Mouse (Mus musculus) limb, embryonic 13.5 days (tissue): Measurements from ENCODE around the gene Cela2a. TPM values are rescaled to one million over a fixed set of nuclear protein-coding genes. Genes with fewer than 3 reads are reported as not detected.

Source experiments
- ATAC-seq: fragments of 200-750 bp; cut with Nextera tagmentation; 2 replicates; pipeline ENCODE4 v1.8.0; 2017; ENCODE audit warnings: low read depth, moderate number of reproducible peaks, moderate TSS enrichment; ENCODE audit not compliant: low FRiP score
- H3K27ac ChIP-seq: fragments of 300-500 bp; sonication (generic); 2 replicates; pipeline ENCODE4 v1.5.1; 2015; ENCODE audit warnings: inconsistent platforms, mild to moderate bottlenecking, moderate library complexity
- H3K27me3 ChIP-seq: fragments of 300-500 bp; sonication (generic); 2 replicates; pipeline ENCODE4 v1.6.1; 2015; ENCODE audit warnings: mild to moderate bottlenecking, inconsistent platforms
- H3K36me3 ChIP-seq: fragments of 300-500 bp; sonication (generic); 2 replicates; pipeline ENCODE4 v1.6.1; 2015; ENCODE audit warnings: inconsistent platforms, mild to moderate bottlenecking, moderate library complexity
- H3K4me1 ChIP-seq: fragments of 300-500 bp; sonication (generic); 2 replicates; pipeline ENCODE4 v1.6.1; 2015; ENCODE audit warnings: inconsistent platforms
- H3K4me2 ChIP-seq: fragments of 300-500 bp; sonication (generic); replicated peaks from 2 replicates; pipeline ENCODE4 v1.6.1; 2015; ENCODE audit warnings: inconsistent platforms, mild to moderate bottlenecking, moderate library complexity
- H3K4me3 ChIP-seq: fragments of 300-500 bp; sonication (generic); 2 replicates; pipeline ENCODE4 v1.5.1; 2015; ENCODE audit warnings: moderate library complexity, mild to moderate bottlenecking, inconsistent platforms
- H3K9ac ChIP-seq: fragments of 300-500 bp; sonication (generic); 2 replicates; pipeline ENCODE4 v1.6.1; 2015; ENCODE audit warnings: mild to moderate bottlenecking, inconsistent platforms
- H3K9me3 ChIP-seq: fragments of 300-500 bp; sonication (generic); 2 replicates; pipeline ENCODE4 v1.6.1; 2016; ENCODE audit warnings: inconsistent platforms
- WGBS: fragments of 180-500 bp; shearing (Covaris S2); methylation state at CpG from one replicate; pipeline ENCODE4 v1.1.7; 2015; 5-methylcytosine and 5-hydroxymethylcytosine counted together
- polyA plus RNA-seq: library from polyadenylated mRNA; unstranded; fragments of >200 nt; fragmentation: Nextera tagmentation; extraction: Ambion mirVana; gene quantifications from 2 replicates; pipeline ENCODE4 v1.2.1, GENCODE M21; 2015

Cela2a gene
- polyA plus RNA-seq = 0.20 TPM in 1 of 2 replicates, not detected in the other

DNA sequence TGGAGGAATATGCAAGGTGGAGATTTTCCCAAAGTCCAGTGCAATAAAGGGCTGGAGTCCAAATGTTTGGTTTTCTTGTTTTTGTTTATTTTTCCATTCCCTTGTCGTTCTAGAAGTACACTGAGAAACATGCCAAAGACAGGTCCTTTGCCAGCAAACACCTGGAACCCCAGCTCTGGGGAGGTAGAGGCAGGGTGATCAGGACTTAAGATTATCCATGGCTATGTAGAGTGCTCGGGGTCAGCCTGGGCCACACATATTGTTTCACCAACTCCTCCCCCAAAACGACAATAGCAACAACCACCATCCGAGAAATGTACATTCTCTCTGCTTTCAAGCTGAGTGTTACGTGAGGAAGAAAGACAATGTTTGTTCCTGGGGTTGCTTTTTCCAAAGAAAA is at the start of gene Cela2a:
Gene Cela2a (minus strand): TSS at position 101 of the 400 bp plus-strand sequence.
- no peak within 1 kb of the TSS for H3K9ac ChIP-seq
- no peak within 1 kb of the TSS for H3K4me3 ChIP-seq
- no peak within 1 kb of the TSS for H3K27ac ChIP-seq
- H3K4me1 ChIP-seq = no peaks in the 10 kb centered on the region
- H3K4me2 ChIP-seq = no peak within 1 kb of the TSS
- no peaks in the 10 kb centered on the region for H3K27me3 ChIP-seq
- WGBS = 63% methylated on average over 5 of the region's 5 CpGs
- no peak for ATAC-seq
- H3K36me3 ChIP-seq = no peaks in the 10 kb centered on the region
- no peaks in the 10 kb centered on the region for H3K9me3 ChIP-seq

DNA sequence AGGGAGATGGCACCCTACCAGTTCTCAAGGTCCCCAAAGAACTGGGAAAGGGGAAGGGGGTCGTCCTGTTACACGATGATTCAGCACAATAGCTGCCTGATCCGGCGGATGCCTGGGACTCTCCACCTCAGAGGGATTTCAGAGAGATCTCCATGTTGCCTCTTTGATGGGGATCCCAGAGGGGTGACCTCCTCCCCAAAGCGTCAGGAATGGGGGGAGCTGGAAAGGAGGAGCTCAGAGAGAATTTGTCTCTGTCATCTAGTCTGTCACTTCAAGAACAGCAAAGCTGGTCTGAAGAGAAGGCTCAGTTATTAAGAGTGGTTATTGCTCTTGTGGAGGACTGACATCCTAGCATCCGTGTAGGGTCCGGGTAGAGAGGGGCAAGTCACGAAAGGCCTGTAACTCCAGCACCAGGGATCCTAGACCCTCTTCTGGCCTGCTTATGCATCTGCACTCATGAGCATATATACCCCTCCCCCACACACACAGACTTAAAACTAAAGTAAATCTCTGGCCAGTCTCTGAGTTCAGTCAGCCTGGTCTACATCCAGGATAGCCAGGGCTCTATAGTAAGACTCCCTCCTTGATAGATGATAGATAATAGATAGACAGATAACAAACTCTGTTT is 49.6 kb upstream of the Cela2a start:
- peak overlapping the region; percentile 92 for H3K4me2 ChIP-seq
- no peak overlapping the region for H3K27ac ChIP-seq
- H3K9me3 ChIP-seq = no peaks in the 10 kb centered on the region
- H3K9ac ChIP-seq = no peak overlapping the region
- H3K27me3 ChIP-seq = peaks cover 19% of the 10 kb centered on the region
- H3K36me3 ChIP-seq = peaks cover 9% of the 10 kb centered on the region; the same call in 1 of the 2 replicates
- H3K4me1 ChIP-seq = peaks cover 39% of the 10 kb centered on the region
- H3K4me3 ChIP-seq = peak overlapping the region; percentile 73
- WGBS = 19% methylated on average over 8 of the region's 8 CpGs
- ATAC-seq = no peak

DNA sequence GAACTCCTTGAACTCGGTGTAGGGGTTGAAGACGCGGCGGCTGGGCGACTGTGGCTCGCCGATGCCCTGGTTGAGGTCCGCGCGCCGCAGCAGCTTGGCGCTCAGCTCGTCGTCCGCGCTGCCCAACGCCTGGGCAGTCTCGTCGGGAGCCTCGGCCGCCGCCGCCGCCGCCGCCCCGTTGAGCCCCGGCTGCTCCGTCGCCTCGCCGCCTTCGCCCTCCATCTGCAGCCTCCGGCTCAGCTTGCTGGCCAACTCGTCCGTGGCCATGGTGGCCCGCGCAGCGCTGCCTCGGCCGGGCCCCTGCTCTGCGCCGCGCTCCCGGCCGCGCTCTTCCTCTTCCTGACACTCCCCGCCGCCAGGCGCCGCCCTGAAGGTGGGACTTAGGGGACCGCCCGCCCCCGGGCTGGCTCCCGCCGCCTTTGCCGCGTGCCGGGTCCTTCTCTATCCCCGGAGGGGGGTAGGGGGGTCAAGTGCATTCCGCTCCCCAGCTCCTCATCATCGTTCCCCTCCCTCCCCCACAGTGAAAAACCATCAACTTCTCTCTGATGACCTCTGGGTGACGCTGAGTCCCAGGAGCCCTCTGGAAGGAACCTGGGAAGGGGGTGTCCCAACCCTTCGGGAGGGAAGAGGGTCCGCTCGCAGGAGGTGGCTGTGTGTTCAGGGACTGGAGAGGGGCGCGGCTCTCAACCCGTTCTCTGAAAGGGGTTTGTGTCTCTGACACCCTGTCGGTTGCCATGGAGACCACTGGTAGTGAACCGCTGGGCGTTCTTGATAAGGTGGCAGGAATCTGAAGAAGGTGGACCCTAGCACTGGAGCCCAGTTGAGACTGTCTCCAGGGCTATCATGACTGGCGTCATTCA is 48.9 kb upstream of the Cela2a start, which contains the start of gene Efhd2:
Gene Efhd2 (minus strand): TSS at position 320 of the 860 bp plus-strand sequence.
- H3K9ac ChIP-seq = peak within 1 kb of the TSS; percentile 82
- peaks cover 9% of the 10 kb centered on the region; the same call in 1 of the 2 replicates for H3K36me3 ChIP-seq
- H3K27ac ChIP-seq = no peak within 1 kb of the TSS
- peaks cover 39% of the 10 kb centered on the region for H3K4me1 ChIP-seq
- no peaks in the 10 kb centered on the region for H3K9me3 ChIP-seq
- under 1% methylated on average over 62 of the region's 73 CpGs for WGBS
- peak within 1 kb of the TSS; percentile 73 for H3K4me3 ChIP-seq
- H3K27me3 ChIP-seq = peaks cover 19% of the 10 kb centered on the region
- peak within 1 kb of the TSS; percentile 92 for H3K4me2 ChIP-seq
- ATAC-seq = peak; percentile 89

DNA sequence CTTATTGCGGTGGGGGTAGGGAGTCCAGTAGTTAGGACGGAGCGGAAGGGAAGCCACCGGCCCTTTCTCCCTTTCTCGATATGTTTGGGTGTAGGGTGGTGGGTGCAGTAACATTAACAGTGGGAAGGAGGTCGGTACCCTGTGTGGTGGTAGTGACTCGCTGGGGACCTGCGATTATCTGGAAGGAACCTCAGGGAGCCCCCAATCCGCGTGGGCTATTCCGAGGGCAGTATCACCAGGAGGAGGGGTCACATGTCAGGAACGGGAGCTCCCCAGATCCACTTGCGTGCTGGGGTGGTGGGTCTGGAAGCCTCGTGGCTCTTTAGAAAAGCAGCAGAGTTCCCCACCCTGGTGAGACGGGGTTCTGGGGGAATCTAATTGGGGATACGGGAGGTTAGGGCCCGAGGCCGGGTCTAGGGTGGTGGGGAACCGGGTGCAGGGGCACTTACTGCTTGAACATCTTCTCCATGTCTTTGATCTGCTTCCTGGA is 48.2 kb upstream of the Cela2a start:
- H3K9ac ChIP-seq = peak overlapping the region; percentile 82
- no peaks in the 10 kb centered on the region for H3K9me3 ChIP-seq
- ATAC-seq = peak; percentile 4; the same call in 1 of the 2 replicates
- peak overlapping the region; percentile 92 for H3K4me2 ChIP-seq
- H3K4me3 ChIP-seq = peak overlapping the region; percentile 73
- H3K36me3 ChIP-seq = peaks cover 9% of the 10 kb centered on the region; the same call in 1 of the 2 replicates
- H3K4me1 ChIP-seq = peaks cover 43% of the 10 kb centered on the region
- H3K27ac ChIP-seq = no peak overlapping the region
- peaks cover 16% of the 10 kb centered on the region for H3K27me3 ChIP-seq
- WGBS = 3% methylated on average over 19 of the region's 19 CpGs

DNA sequence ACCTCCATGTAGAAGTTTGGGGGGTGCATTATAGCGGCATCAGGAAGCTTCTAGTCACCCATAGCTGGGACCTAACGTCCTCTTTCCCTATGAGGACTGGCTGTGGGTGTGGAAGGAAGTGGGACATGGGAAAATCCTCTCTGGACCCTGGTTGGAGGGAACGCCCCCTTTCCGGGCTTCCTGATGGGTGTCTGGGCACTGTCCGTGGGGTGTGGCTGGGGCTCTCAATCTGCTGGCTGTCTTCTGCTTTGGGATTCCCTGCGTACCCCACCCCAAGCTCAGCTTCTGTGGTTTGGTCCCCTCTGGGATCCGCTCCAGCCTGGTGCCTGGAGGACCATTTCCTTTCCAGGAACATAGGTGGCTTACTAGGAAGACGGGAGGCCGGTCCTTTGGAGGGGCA is 47.0 kb upstream of the Cela2a start:
- Histone ChIP-seq H3K4me2 (peak overlapping the region; percentile 92), H3K9ac (0 out of 2 replicates have a peak overlapping the region, but pooled peaks have one; percentile 82), H3K9me3 (no peaks in the 10 kb centered on the region), H3K4me1 (peaks cover 48% of the 10 kb centered on the region), H3K27ac (no peak overlapping the region), H3K36me3 (peaks cover 9% of the 10 kb centered on the region; the same call in 1 of the 2 replicates), H3K4me3 (peak overlapping the region; percentile 73), H3K27me3 (peaks cover 13% of the 10 kb centered on the region)
- WGBS = 83% methylated on average over 9 of the region's 9 CpGs
- no peak for ATAC-seq

DNA sequence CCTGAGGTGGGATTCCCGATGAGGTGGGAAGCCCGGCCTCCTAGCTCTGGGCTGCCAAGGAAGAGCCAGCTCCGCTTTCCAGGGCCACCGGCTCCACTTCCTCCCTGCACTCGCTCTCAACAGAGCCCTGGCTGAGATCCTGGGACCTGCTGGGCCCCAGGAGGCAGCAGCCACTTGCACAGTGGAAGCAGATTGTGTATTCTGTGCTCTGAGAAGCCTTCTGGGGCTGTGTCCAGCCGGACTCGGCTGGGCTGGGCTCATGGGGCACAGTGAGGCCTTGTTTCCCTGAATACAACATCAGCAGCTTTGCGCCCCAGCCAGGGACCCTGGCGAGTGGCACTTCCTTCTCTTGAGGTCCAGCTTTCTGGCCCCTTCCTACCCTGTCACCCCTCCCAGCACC is 45.9 kb upstream of the Cela2a start:
- 0 out of 2 replicates have a peak overlapping the region, but pooled peaks have one; percentile 1 for H3K9ac ChIP-seq

DNA sequence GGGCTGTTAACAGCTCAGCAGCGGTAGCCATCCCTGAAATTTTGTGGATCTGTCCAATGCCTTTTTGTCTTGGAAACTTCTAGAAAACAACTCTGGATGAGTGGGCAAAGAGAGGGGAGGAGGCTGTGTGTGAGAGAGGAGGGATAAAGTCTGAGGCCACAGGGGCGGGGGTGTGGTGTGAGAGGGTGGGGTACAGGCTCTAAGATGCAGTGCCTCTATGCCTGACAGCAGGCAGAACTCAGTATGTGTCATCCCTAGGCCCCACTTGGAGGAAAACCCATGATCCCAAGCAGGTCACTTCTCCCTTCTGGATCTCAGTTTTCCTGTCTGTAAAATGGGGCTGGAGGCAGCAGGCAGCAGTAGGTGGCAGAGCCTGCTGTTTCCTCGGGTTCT is 45.4 kb upstream of the Cela2a start:
- Histone ChIP-seq H3K4me2 (peak overlapping the region; percentile 92), H3K9ac (no peak overlapping the region), H3K36me3 (peaks cover 9% of the 10 kb centered on the region; the same call in 1 of the 2 replicates), H3K27me3 (peaks cover 6% of the 10 kb centered on the region), H3K9me3 (no peaks in the 10 kb centered on the region), H3K4me1 (peaks cover 65% of the 10 kb centered on the region), H3K27ac (peak overlapping the region; percentile 52; the same call in 1 of the 2 replicates), H3K4me3 (no peak overlapping the region)
- WGBS = 90% methylated on average over 3 of the region's 3 CpGs
- no peak for ATAC-seq

More for the DNA sequence above, 45.9 kb upstream of the Cela2a start:
- H3K4me1 ChIP-seq = peaks cover 59% of the 10 kb centered on the region
- H3K27me3 ChIP-seq = peaks cover 7% of the 10 kb centered on the region
- H3K9me3 ChIP-seq = no peaks in the 10 kb centered on the region
- ATAC-seq = no peak
- H3K4me3 ChIP-seq = no peak overlapping the region
- peak overlapping the region; percentile 52; the same call in 1 of the 2 replicates for H3K27ac ChIP-seq
- peaks cover 9% of the 10 kb centered on the region; the same call in 1 of the 2 replicates for H3K36me3 ChIP-seq
- peak overlapping the region; percentile 92 for H3K4me2 ChIP-seq
- WGBS = 66% methylated on average over 9 of the region's 9 CpGs

DNA sequence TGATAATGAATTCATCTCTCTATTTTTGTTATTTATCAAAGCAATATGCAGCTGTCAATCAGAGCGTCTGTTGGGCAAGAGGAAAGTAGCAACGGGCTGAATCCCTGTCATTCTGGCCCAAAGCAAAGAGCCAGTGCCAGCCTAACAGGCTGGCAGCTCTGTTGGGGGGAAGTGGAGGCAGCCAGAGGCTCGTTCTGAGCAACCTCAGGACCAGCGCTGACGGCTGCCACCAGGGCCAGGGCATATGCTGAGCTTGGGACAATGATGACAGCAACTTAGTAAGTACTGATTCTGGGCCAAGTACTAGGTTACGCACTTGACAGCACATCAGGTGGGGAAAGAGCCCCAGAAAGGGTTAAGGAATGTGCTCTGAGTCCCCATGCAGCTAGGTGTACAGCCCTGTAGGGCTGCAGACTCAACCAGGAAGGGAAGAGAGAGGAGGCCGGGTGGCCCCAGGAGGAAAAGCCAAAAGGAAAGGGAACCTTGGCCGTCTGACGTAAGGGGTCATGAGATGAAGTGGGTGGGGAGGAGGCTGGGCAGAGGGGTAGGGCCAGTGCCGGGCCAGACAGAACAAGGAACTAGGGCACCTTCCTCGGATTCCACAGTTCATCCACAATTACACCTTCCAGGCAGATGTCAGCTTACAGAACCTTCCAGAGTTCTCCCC is 44.8 kb upstream of the Cela2a start:
- no peak overlapping the region for H3K9ac ChIP-seq

DNA sequence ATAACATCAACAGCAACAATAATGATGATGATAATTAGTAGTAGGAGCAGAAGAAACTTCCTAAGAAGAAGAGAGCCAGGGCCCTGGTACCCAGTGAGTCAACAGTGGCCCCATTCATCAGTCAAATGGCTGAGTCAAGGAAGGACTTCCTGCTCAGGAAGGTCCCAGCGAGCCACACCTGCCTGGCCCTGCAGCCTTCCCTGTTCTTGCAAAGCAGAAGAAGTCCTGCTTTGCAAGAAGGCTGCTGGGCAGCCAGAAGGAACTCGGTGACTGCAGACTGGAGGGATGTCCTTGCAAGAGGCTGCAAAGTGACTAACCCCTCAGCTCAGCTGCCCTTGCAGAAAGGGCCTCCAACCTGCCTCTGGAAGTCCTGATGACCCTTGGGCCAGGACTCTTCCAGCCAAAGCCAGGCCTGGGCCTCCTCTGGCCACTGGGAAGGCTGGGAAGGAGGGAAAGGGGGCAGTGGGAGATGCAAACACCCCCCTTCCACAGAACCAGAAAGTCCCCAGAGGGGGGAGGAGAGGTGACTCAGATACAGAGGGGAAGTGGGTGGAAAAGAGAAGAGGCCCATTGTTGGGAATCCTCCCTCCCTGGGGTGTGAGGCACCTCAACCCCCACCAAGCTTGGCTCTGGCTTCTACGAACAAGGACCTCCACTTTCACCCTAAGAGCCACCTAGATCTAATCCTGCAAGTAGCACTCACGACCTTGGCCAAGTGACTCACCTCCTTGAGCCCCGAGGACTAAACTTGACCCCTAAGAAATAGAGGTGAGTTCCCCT is 43.7 kb upstream of the Cela2a start:
- no peak for ATAC-seq
- Histone ChIP-seq H3K27me3 (peaks cover 3% of the 10 kb centered on the region; the same call in 1 of the 2 replicates), H3K4me2 (no peak overlapping the region), H3K4me3 (no peak overlapping the region), H3K4me1 (peaks cover 62% of the 10 kb centered on the region), H3K27ac (no peak overlapping the region; the same call in 1 of the 2 replicates), H3K9me3 (no peaks in the 10 kb centered on the region), H3K36me3 (peaks cover 9% of the 10 kb centered on the region; the same call in 1 of the 2 replicates), H3K9ac (no peak overlapping the region; the same call in 1 of the 2 replicates)
- WGBS = 71% methylated on average over 5 of the region's 5 CpGs

More for the DNA sequence above, 44.8 kb upstream of the Cela2a start:
- Histone ChIP-seq H3K4me2 (no peak overlapping the region), H3K36me3 (peaks cover 9% of the 10 kb centered on the region; the same call in 1 of the 2 replicates), H3K27me3 (peaks cover 3% of the 10 kb centered on the region; the same call in 1 of the 2 replicates), H3K4me1 (peaks cover 67% of the 10 kb centered on the region), H3K9me3 (no peaks in the 10 kb centered on the region), H3K27ac (no peak overlapping the region), H3K4me3 (no peak overlapping the region)
- no peak for ATAC-seq
- 82% methylated on average over 11 of the region's 11 CpGs for WGBS

DNA sequence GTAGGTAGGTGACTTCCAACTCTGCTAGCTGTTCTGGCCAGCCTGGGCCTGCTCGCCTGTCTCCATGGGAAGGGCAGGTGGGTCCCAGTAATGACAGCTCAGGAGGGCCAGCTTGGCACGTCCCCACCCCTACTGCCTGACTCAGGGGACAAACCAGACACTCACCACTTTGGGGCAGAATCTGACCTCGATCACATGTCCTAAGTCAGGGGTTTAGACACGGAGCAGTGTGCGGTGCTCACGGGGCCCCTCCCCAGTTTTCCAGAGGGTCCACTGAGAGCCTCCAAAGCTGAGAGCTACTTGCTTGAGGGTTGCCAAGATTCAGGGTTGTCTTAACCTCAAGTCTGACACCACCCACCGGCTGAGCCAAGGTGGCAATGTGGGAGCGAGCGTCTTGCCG is 42.1 kb upstream of the Cela2a start:
- Histone ChIP-seq H3K36me3 (peaks cover 9% of the 10 kb centered on the region; the same call in 1 of the 2 replicates), H3K4me2 (no peak overlapping the region), H3K9me3 (no peaks in the 10 kb centered on the region), H3K4me1 (peaks cover 51% of the 10 kb centered on the region), H3K4me3 (no peak overlapping the region), H3K27me3 (peaks cover under 1% of the 10 kb centered on the region; the same call in 1 of the 2 replicates), H3K27ac (peak overlapping the region; percentile 74; the same call in 1 of the 2 replicates), H3K9ac (no peak overlapping the region)
- no peak for ATAC-seq
- 75% methylated on average over 10 of the region's 10 CpGs for WGBS
